In genomic region chr12:89333486-89333885, GRCm38 (mm10) we compare ENCODE assay signal across 16 mouse cellular contexts.
"Had no signal": no experiment of that assay in that cellular context is flagged by ENCODE, and none has a peak within 500 bp of the region (broad histone marks: within the 10 kb centered on the region; RNA-seq: fewer than 3 reads in every experiment).

No protein-coding gene starts in this region.

- DNase-seq: lung, adult 18-20 months; lung, embryonic 14.5 days; lung, postnatal 10 days; lung, postnatal 4 days; midbrain, embryonic 14.5 days; retina, postnatal 1 day; right cerebral cortex, postnatal 14 days; spleen, adult 18-20 months; thymus, adult 18-20 months; thymus, postnatal 14 days; thymus, postnatal 36 days had no signal

- H3K4me3 ChIP-seq: midbrain, embryonic 10.5 days; midbrain, embryonic 12.5 days; myocyte; neural tube, embryonic 13.5 days; neural tube, embryonic 15.5 days had no signal

- H3K27ac ChIP-seq: midbrain, embryonic 10.5 days; midbrain, embryonic 12.5 days; neural tube, embryonic 13.5 days; neural tube, embryonic 15.5 days had no signal
